Mouse (Mus musculus) embryo, embryonic 9.5 days (tissue): ENCODE results near the gene Arhgap11a.

ENCODE experiments used
- DNase-seq: peaks from one replicate; pipeline ENCODE4 v3.0.0-alpha.2; 2017; ENCODE audit errors: extremely low spot score

Arhgap11a gene

DNA sequence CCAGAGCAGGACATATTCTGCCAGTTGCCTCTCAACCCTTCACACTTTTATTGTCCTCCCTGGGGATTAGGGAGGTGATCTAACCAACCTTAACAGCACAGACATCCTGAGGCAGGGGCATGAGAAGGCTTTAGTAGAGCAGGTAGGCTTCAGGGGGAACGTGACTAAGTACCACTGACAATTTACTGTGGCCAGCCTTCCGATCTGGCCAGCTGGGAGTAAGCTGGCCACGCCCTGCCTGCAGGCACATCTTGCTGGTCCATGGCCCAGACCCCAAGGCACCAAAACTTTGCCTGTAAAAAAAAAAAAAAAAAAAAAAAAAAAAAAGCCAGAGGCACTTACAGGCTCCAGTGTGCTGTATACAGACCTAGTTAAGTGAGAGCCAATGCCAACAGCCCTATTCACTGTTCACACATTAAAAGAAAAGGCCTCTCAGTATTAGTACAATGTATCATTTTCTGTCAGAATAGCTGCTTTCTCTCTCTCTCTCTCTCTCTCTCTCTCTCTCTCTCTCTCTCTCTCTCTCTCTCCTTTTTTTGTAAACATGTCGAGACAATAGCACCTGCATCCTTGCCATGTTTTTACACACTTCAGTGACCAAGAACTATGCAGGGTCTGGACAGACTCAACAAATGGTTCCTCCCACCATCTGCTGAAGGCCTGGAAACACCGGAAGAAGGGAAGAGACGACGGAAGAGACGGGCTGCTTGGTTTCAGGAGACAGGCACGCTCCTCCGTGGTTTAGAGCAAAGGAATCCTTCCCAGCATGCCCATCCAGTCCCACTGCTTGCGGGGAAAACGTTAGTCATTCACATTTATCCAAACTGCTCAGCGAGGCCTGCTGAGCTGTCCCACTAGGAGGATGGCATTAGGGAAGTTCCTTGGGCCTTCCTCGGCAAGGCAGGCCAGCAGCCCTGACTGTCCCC is 30.5 kb downstream of the Arhgap11a start:
- no peak for DNase-seq

DNA sequence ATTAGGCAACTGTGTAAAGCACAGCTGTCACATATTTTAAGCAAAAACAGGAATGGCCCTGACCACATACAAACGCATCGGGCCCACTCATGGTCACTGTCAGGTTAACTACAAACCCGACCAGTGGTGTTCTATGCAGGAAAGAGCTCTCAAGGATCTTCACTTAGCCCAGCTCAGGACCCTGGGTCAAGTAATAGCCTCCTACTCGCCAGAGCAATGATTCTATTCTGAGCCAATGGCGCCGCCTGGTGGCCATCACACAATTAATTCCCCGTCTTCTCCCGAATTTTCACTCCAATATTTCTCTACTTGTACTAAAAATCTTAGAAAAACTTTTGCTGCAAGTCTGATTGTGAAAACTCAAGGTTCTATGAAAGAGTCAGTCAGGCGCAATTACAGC is 40.8 kb downstream of the Arhgap11a start:
- DNase-seq: peak; percentile 61

DNA sequence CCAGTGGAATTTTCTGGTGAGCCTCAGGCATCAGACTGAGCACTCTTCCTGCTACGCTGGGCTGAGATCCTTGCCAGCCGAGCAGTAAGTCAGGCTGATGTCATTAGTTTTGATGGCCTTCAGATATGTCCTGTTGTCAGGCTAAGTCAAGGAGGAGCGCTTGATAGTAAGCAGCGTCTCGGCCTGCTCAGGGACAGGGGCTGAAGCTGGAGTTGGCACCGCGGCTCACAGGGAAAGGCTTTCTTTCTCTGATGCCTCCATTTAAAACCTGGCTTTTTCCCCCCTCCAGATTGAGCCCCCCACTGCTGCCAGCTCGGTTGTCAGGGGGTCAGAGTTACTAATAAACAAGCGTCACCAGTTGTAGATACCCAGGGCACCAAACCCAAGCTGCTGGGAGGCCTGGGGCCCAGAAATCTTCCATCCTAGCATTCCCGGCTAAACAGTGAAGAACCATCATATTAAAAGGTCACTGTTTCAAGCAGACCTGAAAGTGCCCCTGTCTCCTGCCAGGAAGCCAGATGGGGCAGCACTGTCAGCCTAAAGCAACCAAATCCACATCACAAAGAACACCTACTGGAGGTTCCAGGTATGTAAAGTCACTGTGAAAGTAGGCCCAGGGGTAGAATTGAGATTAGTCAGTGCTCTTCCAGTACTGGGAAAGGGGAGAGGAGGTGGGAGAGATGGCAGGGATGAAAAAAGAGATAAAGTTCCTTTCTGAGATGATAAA is 41.4 kb downstream of the Arhgap11a start:
- no peak for DNase-seq

DNA sequence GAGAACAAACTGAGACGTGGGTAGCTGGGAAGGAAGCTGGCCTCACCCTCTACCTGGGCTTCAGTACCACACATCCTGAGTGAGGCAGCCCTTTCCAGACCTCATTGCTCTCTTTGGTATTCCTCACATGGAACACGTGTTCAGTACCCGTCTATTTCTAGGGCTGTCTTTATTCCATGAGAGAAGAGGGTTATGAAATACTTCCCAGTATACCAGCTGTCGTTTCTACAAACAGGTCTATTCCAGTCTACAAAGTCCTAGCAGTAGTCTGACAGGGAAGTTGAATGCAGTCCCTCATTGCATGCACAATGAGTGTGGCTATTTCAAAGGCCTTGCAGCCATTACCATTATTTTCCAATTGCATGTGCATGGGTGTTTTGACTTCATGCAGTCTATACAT is 42.7 kb downstream of the Arhgap11a start:
- DNase-seq: no peak

DNA sequence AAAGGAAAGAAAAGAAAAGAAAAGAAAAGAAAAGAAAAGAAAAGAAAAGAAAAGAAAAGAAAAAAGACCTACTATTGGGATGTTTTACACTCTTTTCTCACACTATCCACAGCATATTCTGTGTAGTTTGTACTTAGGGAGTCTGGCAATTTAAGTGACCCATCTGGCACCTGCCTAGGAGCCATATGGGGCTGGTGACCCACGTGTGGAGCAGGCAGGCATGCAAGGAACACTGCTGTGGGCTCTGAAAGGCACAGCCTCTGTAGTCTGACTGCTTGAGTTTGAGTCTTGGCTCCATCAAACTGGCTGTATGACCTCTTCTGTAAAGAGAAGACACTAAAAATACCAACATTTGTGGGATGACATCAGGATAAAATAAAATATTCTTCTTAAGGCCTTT is 44.7 kb downstream of the Arhgap11a start:
- DNase-seq: no peak

DNA sequence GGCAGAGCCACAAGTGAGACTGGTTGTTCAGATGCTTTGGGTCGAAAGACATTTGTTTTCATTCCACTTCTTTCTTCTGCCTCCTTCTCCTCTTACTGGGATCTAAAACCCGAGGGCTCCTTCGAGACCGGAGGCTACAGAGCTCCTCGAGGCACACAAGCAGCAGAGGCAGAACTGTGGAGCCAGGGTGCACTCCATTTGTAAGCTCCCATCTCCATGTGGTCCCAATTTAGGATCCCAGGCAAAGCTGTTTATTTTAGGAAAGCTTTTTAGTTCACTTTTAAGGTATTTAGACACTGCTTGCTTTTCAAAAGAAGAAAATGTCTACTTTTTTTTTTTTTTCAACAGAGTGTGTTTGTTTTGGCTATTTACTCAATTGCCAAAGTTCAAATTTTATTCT is 47.6 kb downstream of the Arhgap11a start:
- DNase-seq: no peak

DNA sequence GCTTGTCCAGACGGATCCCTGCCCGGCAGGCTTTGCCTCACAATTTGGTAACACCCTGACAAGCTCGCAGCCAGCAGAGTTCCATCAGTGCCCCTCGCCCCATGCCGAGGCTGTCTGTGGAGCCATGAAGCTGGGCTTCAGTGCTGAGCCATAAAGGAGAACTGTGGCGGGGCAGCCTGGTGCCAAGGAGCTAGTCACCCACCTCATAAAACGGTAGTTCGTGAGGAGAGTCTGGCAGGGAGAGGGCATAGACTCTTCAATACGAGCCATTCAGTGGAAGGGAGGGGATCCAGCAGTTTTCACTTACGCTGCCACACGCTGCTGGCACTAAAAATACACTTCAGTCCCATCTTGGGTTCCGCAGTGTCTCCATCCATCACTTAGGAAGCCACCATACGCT is 49.9 kb downstream of the Arhgap11a start:
- DNase-seq: no peak

DNA sequence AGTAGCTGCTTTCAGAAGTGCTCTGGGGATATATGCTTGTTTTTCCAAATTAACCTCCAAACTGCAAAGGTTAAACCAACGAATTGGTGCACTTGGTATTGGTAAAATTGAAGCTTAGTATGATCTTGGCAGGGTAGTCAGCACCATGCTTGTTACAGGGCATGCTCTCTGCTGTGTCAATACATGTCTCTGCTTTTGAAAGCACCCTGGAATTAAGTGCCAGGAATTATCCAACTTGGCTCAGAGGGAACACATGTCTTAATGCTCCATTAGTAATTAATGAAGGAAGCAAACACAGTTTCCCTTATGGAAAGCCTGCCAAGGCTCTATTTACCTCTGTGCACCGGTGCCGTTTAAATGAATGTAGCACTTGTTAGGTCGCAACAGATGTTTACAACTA is 53.3 kb downstream of the Arhgap11a start:
- no peak for DNase-seq

DNA sequence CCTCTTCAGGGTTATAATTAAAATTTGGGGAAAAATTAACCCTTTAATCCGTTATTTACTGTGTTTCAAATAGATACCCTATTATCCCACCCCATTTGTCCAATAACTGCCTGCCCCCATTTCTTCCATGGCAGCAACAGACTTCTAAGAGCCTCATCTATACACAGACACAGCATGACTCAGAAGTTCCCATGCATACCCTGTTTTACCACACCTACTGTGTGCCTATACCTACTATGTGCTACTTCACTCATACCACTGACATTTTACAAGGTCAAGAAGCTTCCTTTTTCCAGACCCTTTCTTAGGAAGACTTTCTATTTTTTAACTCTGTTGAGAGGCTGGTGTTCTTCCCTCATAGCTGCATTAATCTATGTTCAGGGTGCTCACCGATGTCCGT is 54.9 kb downstream of the Arhgap11a start:
- DNase-seq: no peak

DNA sequence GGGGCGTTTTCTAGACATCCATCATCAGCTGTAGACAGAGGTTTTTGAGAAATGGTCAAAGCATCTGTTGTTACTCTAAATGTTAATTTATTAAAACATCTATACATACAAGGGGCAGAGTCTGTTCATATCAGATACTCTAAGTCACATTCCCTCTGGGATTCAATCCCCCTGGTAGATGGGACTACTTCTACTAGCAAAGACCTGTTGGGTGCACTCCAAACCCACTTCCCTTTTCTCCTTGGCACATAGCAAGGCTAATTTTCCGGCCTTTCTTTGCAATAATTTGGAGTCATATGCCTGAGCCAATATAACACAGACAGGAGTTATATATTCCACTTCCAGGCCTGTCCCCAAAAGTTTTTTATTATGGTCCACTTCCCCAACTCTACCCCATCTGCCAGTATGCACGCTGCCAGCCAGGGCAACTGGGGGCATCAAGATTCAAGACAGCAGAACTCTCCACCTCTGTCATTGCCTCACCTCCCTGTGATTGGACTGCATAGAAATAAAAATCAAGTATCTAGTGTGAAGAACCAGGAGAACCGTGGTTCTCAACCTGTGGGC is 59.6 kb downstream of the Arhgap11a start:
- no peak for DNase-seq

DNA sequence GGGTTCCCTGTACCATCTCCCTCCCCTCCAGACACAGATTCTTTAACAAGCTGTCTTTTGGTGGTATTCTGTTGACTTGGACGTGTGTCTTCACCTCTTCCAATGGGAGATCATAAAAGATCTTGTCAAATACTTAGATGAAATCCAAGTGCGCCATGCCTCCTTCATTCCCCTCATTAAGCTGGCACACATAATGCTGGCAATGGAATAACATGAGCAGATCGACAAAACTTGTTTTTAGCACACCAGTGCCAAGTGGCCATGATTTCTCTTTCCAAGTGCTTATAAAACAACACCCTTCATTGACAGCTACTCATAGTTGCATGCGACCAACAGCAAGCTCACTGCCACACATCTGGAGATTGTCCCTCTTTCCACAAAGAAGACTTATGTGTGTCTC is 60.6 kb downstream of the Arhgap11a start:
- DNase-seq: no peak

DNA sequence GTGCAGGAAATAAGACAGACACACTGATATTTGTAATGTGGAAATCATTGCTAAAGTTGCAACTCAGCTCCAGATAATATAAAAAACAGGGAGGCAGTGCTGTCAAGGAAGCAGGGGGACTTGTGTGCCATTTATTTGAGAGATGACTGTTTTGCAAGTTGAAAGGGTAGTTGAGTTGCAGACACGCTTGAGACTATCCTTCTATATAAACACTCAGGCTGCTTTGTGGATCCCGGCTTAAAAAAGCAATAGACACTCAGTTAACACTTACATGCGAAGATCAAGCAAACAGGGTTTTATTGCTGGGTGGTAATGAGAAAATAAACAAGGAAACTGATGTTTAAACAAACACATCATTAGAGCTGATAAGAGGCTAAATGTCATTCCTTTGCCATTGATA is 63.6 kb downstream of the Arhgap11a start:
- no peak for DNase-seq

DNA sequence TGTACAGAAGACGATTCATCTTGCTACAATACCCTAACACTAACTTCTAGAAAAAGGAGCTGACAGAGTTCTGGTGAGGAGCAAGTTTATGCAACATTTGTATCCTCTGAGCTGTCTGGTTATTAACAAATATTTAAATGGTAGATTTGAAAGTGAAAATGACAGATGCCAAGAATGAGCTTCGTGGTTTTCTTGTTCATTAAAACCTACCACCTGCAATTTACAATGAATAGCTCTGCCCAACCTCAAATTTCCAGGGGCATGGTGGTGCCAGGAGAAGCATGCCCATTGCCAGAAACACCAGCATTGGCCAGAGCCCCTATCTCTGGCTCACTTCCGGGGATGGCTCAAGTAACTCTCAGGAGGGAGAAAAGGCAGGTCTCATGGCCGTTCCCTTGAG is 66.9 kb downstream of the Arhgap11a start:
- DNase-seq: no peak
